Mouse (Mus musculus) stomach, embryonic 14.5 days (tissue): ENCODE measurements around the gene C2. TPM values are rescaled to one million over a fixed set of nuclear protein-coding genes. Genes with fewer than 3 reads are reported as not detected.
"Not testable (repeated sequence)": the region's sequence is repeated elsewhere in the genome, so short reads cannot be mapped to it uniquely, and the experiment has no call there.

Experiments used
- ATAC-seq: fragments of 200-750 bp; cut with Nextera tagmentation; 2 replicates; pipeline ENCODE4 v1.8.0; 2017; ENCODE audit warnings: low read depth, moderate TSS enrichment; ENCODE audit not compliant: insufficient number of reproducible peaks, insufficient read depth, low FRiP score
- H3K27ac ChIP-seq: fragments of 300-500 bp; sonication (generic); 2 replicates; pipeline ENCODE4 v1.5.1; 2014; ENCODE audit warnings: mild to moderate bottlenecking, low read length, moderate library complexity, mixed read lengths
- H3K27me3 ChIP-seq: fragments of 300-500 bp; sonication (generic); 2 replicates; pipeline ENCODE4 v1.6.1; 2014; ENCODE audit warnings: low read length, control low read depth, mixed read lengths; ENCODE audit not compliant: control insufficient read depth, insufficient read depth
- H3K36me3 ChIP-seq: fragments of 300-500 bp; sonication (generic); 2 replicates; pipeline ENCODE4 v1.6.1; 2014; ENCODE audit warnings: mild to moderate bottlenecking, control low read depth, low read length, moderate library complexity, mixed read lengths; ENCODE audit not compliant: control insufficient read depth, insufficient read depth
- H3K4me1 ChIP-seq: fragments of 300-500 bp; sonication (generic); 2 replicates; pipeline ENCODE4 v1.6.1; 2014; ENCODE audit warnings: low read length, control low read depth, mixed read lengths; ENCODE audit not compliant: control insufficient read depth, insufficient read depth
- H3K4me2 ChIP-seq: fragments of 300-500 bp; sonication (generic); replicated peaks from 2 replicates; pipeline ENCODE4 v1.6.1; 2014; ENCODE audit warnings: low read depth, low read length, control low read depth
- H3K4me3 ChIP-seq: fragments of 300-500 bp; sonication (generic); 2 replicates; pipeline ENCODE4 v1.5.1; 2014; ENCODE audit warnings: low read depth, low read length, control low read depth
- H3K9ac ChIP-seq: fragments of 300-500 bp; sonication (generic); replicated peaks from 2 replicates; pipeline ENCODE4 v1.6.1; 2014; ENCODE audit warnings: low read depth, mild to moderate bottlenecking, control low read depth, low read length, moderate library complexity, mixed read lengths
- H3K9me3 ChIP-seq: fragments of 300-500 bp; sonication (generic); 2 replicates; pipeline ENCODE4 v1.6.1; 2016; ENCODE audit warnings: low read depth, low read length, control low read depth; ENCODE audit not compliant: control insufficient read depth
- WGBS: fragments of 180-500 bp; shearing (Covaris S2); extraction: QIAGEN DNeasy Blood & Tissue Kit; methylation state at CpG from one replicate; pipeline ENCODE4 v1.1.7; 2014; 5-methylcytosine and 5-hydroxymethylcytosine counted together
- polyA plus RNA-seq: library from polyadenylated mRNA; unstranded; fragments of >200 nt; fragmentation: Nextera tagmentation; extraction: Ambion mirVana; gene quantifications from 2 replicates; pipeline ENCODE4 v1.2.1, GENCODE M21; 2014

The C2 gene
- polyA plus RNA-seq, 1 experiment from 2014 or later, result 2.8 TPM

GRCm38 (mm10) chr17:34917188-34917587 lies 19.1 kb upstream of the C2 start:
- Histone ChIP-seq H3K9ac (no peak overlapping the region), H3K9me3 (no peaks in the 10 kb centered on the region), H3K27me3 (no peaks in the 10 kb centered on the region), H3K4me3 (no peak overlapping the region), H3K4me2 (no peak overlapping the region), H3K4me1 (no peaks in the 10 kb centered on the region), H3K36me3 (peaks cover 20% of the 10 kb centered on the region), H3K27ac (no peak overlapping the region)
- ATAC-seq, result no peak
- WGBS, result 74% methylated on average over 9 of the region's 9 CpGs

- Histone ChIP-seq H3K4me1 (no peaks in the 10 kb centered on the region), H3K36me3 (peaks cover 28% of the 10 kb centered on the region), H3K9ac (no peak overlapping the region), H3K27ac (no peak overlapping the region), H3K4me2 (no peak overlapping the region), H3K27me3 (no peaks in the 10 kb centered on the region), H3K4me3 (no peak overlapping the region), H3K9me3 (no peaks in the 10 kb centered on the region)
- 91% methylated on average over 5 of the region's 5 CpGs for WGBS
- ATAC-seq, result no peak
Measured at GRCm38 (mm10) chr17:34916316-34916715, 18.3 kb upstream of the C2 start.

DNA sequence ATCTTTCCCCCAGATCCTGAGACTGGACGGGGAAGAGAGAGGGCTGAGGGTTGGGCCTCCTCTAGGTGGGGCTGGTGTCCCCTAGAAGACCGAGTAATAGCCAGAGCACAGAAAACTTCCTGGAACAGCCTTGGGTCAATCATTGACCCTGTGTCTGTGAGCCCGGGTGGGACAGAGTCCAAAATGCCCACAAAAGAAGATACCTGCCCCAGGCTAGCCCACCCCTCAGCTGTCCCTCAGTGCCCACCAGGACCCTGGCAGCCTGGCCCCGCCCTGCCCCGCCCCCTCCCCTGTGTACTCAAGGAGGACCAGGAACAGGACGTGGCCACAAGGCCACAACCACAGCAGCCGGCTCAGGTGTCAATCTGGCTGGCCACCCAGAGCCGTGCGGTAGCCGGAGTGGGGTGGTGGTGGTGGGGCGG lies 17.4 kb upstream of the C2 start:
- ATAC-seq, result peak; percentile 53; the same call in 1 of the 2 replicates
- Histone ChIP-seq H3K4me3 (no peak overlapping the region), H3K27me3 (no peaks in the 10 kb centered on the region), H3K9ac (no peak overlapping the region), H3K4me2 (no peak overlapping the region), H3K27ac (no peak overlapping the region), H3K36me3 (peaks cover 37% of the 10 kb centered on the region), H3K9me3 (no peaks in the 10 kb centered on the region), H3K4me1 (no peaks in the 10 kb centered on the region)
- WGBS, result 22% methylated on average over 11 of the region's 11 CpGs

DNA sequence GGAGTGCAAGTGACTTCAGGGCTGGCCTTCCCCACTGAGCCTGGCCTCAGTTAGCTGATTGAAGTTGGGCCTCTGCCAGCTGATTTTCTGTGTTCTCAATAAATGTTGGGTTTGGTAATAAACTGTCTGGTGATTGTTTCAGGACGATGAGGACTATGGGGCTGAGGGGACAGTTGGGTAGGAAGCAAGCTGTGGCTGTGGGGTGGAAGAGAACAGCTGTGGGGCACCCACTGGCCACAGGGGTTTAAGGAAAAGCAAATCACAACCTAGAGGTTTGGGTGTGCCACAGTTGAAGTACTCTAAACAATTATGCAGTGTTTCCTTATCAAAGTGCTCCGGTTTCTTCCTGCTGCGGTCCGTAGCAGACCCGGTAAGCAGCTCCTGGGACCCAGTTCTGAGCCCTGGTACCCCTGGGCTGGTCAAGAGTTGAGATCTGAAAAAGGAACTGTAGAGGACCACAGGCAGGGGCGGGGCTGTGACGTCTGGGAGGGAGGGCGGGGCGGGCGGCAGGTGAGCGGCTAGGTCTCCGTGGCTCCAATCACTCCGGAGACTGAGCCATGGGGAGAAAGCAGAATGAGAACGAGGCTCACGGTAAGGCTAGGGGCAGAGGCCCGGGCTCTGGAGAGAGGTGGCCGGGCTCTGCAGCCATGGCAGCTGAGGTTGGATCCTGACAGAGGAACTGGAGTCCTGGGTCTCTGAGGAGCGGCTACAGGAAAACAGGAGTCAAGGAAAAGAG lies 16.0 kb upstream of the C2 start, which contains the start of gene Slc44a4:
Slc44a4 (plus strand) TSS at position 537 of the 736 bp plus-strand sequence.
- H3K9ac ChIP-seq, result no peak within 1 kb of the TSS
- H3K9me3 ChIP-seq, result no peaks in the 10 kb centered on the region
- no peak within 1 kb of the TSS; the same call in 1 of the 2 replicates for H3K4me2 ChIP-seq
- H3K27me3 ChIP-seq, result no peaks in the 10 kb centered on the region
- ATAC-seq, result 0 out of 2 replicates have a peak, but pooled peaks have one; percentile 30
- H3K36me3 ChIP-seq, result peaks cover 49% of the 10 kb centered on the region
- WGBS, result 32% methylated on average over 18 of the region's 18 CpGs
- no peak within 1 kb of the TSS for H3K4me3 ChIP-seq
- no peaks in the 10 kb centered on the region for H3K4me1 ChIP-seq
- no peak within 1 kb of the TSS for H3K27ac ChIP-seq

- Histone ChIP-seq H3K27ac (no peak overlapping the region), H3K36me3 (peaks cover 70% of the 10 kb centered on the region), H3K4me3 (no peak overlapping the region), H3K4me2 (no peak overlapping the region), H3K4me1 (no peaks in the 10 kb centered on the region), H3K9me3 (no peaks in the 10 kb centered on the region), H3K27me3 (no peaks in the 10 kb centered on the region), H3K9ac (no peak overlapping the region)
- WGBS, result 48% methylated on average over 5 of the region's 5 CpGs
- ATAC-seq, result peak; percentile 66
Measured at GRCm38 (mm10) chr17:34911945-34912351, 13.9 kb upstream of the C2 start.

GRCm38 (mm10) chr17:34910982-34911381 lies 12.9 kb upstream of the C2 start:
- no peak for ATAC-seq
- Histone ChIP-seq H3K4me3 (no peak overlapping the region), H3K27ac (no peak overlapping the region), H3K36me3 (peaks cover 80% of the 10 kb centered on the region), H3K4me2 (no peak overlapping the region), H3K9ac (no peak overlapping the region), H3K9me3 (no peaks in the 10 kb centered on the region), H3K4me1 (no peaks in the 10 kb centered on the region), H3K27me3 (no peaks in the 10 kb centered on the region)
- 79% methylated on average over 10 of the region's 10 CpGs for WGBS

DNA sequence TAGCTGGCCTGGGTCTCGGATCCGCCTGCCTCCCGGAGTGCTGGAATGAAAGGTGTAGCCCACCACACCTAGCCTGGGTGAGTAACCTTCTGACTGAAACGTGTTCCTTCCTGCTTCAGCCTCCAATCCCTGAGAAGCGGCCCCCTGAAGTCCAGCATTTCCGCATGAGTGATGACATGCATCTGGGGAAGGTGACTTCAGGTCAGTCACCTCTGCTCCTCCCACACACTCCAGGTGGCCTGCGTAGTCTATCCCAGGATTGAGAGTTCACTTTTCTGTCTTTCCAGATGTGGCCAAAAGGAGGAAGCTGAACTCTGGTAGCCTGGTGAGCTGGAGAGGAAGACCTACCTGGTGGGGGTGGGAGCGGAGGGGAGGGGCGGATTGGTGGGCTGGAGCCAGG lies 4.8 kb upstream of the C2 start:
- no peak for ATAC-seq
- Histone ChIP-seq H3K4me3 (no peak overlapping the region), H3K27me3 (no peaks in the 10 kb centered on the region)

DNA sequence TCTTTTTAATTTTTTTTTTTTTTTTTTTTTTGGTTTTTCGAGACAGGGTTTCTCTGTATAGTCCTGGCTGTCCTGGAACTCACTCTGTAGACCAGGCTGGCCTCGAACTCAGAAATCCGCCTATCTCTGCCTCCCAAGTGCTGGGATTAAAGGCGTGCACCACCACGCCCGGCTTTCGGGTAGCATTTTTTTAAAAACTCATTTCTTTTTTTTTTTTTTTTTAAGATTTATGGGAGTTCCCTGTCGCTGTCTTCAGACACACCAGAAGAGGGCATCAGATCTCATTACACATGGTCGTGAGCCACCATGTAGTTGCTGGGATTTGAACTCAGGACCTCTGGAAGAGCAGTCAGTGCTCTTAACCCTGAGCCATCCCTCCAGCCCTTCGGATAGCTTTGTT lies 3.9 kb upstream of the C2 start:
- H3K27ac ChIP-seq, H3K9ac ChIP-seq, ATAC-seq, H3K4me3 ChIP-seq, H3K4me2 ChIP-seq, H3K27me3 ChIP-seq, H3K9me3 ChIP-seq: not testable (repeated sequence)
- Histone ChIP-seq H3K4me1 (peaks cover 11% of the 10 kb centered on the region), H3K36me3 (peaks cover 50% of the 10 kb centered on the region)
- 85% methylated on average over 9 of the region's 10 CpGs for WGBS

More for the DNA sequence above, 4.8 kb upstream of the C2 start:
- H3K9ac ChIP-seq, result no peak overlapping the region
- H3K36me3 ChIP-seq, result peaks cover 60% of the 10 kb centered on the region
- 80% methylated on average over 9 of the region's 9 CpGs for WGBS
- no peaks in the 10 kb centered on the region for H3K9me3 ChIP-seq
- peaks cover 5% of the 10 kb centered on the region; the same call in 1 of the 2 replicates for H3K4me1 ChIP-seq
- H3K27ac ChIP-seq, result no peak overlapping the region; the same call in 1 of the 2 replicates
- H3K4me2 ChIP-seq, result no peak overlapping the region

- H3K27ac ChIP-seq, H3K4me2 ChIP-seq, H3K27me3 ChIP-seq, ATAC-seq, H3K4me3 ChIP-seq, H3K9me3 ChIP-seq, H3K9ac ChIP-seq: not testable (repeated sequence)
- Histone ChIP-seq H3K36me3 (peaks cover 39% of the 10 kb centered on the region), H3K4me1 (peaks cover 14% of the 10 kb centered on the region)
Measured at GRCm38 (mm10) chr17:34900826-34901225, 2.8 kb upstream of the C2 start.
